Mouse (Mus musculus) ES-Bruce4 (cell line): ENCODE measurements around the gene Smgc.

Source experiments
- CTCF ChIP-seq: IDR thresholded peaks from one replicate; pipeline ENCODE4 v1.8.1; 2011; ENCODE audit warnings: low read depth, low read length
- POLR2A ChIP-seq: IDR thresholded peaks from one replicate; pipeline ENCODE4 v1.8.1; 2011; ENCODE audit warnings: low read length; ENCODE audit not compliant: insufficient read depth

- TF ChIP-seq CTCF = no peak
- TF ChIP-seq POLR2A = no peak
Observed at GRCm38 (mm10) chr15:91806463-91806862, 31.6 kb upstream of the Smgc start.
